Mouse (Mus musculus) intestine, embryonic 15.5 days (tissue): Measurements from ENCODE around the gene Ankle2. TPM values are rescaled to one million over a fixed set of nuclear protein-coding genes. Genes with fewer than 3 reads are reported as not detected.

ENCODE experiments used
- ATAC-seq: fragments of 200-750 bp; cut with Nextera tagmentation; 2 replicates; pipeline ENCODE4 v1.8.0; 2017; ENCODE audit warnings: moderate TSS enrichment, moderate library complexity
- H3K27ac ChIP-seq: fragments of 300-500 bp; sonication (generic); 2 replicates; pipeline ENCODE4 v1.5.1; 2015; ENCODE audit warnings: mild to moderate bottlenecking, inconsistent platforms
- H3K27me3 ChIP-seq: fragments of 300-500 bp; sonication (generic); replicated peaks from 2 replicates; pipeline ENCODE4 v1.6.1; 2015; ENCODE audit warnings: inconsistent platforms
- H3K36me3 ChIP-seq: fragments of 300-500 bp; sonication (generic); 2 replicates; pipeline ENCODE4 v1.6.1; 2015; ENCODE audit warnings: inconsistent platforms
- H3K4me1 ChIP-seq: fragments of 300-500 bp; sonication (generic); replicated peaks from 2 replicates; pipeline ENCODE4 v1.6.1; 2015; ENCODE audit warnings: inconsistent platforms
- H3K4me2 ChIP-seq: fragments of 300-500 bp; sonication (generic); replicated peaks from 2 replicates; pipeline ENCODE4 v1.6.1; 2015; ENCODE audit warnings: mild to moderate bottlenecking, inconsistent platforms
- H3K4me3 ChIP-seq: fragments of 300-500 bp; sonication (generic); replicated peaks from 2 replicates; pipeline ENCODE4 v1.5.1; 2015; ENCODE audit warnings: inconsistent platforms
- H3K9ac ChIP-seq: fragments of 300-500 bp; sonication (generic); 2 replicates; pipeline ENCODE4 v1.6.1; 2015; ENCODE audit warnings: inconsistent platforms
- H3K9me3 ChIP-seq: fragments of 300-500 bp; sonication (generic); 2 replicates; pipeline ENCODE4 v1.6.1; 2016; ENCODE audit warnings: inconsistent platforms
- WGBS: fragments of 180-500 bp; shearing (Covaris S2); methylation state at CpG from one replicate; pipeline ENCODE4 v1.1.7; 2015; 5-methylcytosine and 5-hydroxymethylcytosine counted together
- polyA plus RNA-seq: library from polyadenylated mRNA; unstranded; fragments of >200 nt; fragmentation: Nextera tagmentation; extraction: Ambion mirVana; gene quantifications from 2 replicates; pipeline ENCODE4 v1.2.1, GENCODE M21; 2015

Gene Ankle2
- polyA plus RNA-seq, 1 experiment from 2014 or later: 24.7 TPM

GRCm38 (mm10) chr5:110232346-110232745, 1.5 kb downstream of the Ankle2 start:
- Histone ChIP-seq H3K27me3 (no peaks in the 10 kb centered on the region), H3K9me3 (no peaks in the 10 kb centered on the region), H3K36me3 (peaks cover 16% of the 10 kb centered on the region), H3K4me1 (peaks cover 8% of the 10 kb centered on the region), H3K9ac (no peak overlapping the region), H3K4me2 (no peak overlapping the region), H3K27ac (no peak overlapping the region), H3K4me3 (no peak overlapping the region)
- WGBS: 85% methylated on average over 6 of the region's 6 CpGs
- no peak for ATAC-seq

GRCm38 (mm10) chr5:110244091-110244490, 13.3 kb downstream of the Ankle2 start:
- no peaks in the 10 kb centered on the region for H3K27me3 ChIP-seq
- 87% methylated on average over 2 of the region's 2 CpGs for WGBS
- H3K36me3 ChIP-seq: peaks cover 21% of the 10 kb centered on the region
- H3K4me1 ChIP-seq: no peaks in the 10 kb centered on the region
- no peak overlapping the region for H3K27ac ChIP-seq
- no peak overlapping the region for H3K9ac ChIP-seq
- H3K4me2 ChIP-seq: no peak overlapping the region
- ATAC-seq: no peak
- no peaks in the 10 kb centered on the region for H3K9me3 ChIP-seq
- H3K4me3 ChIP-seq: no peak overlapping the region

- Histone ChIP-seq H3K4me3 (no peak overlapping the region), H3K4me2 (no peak overlapping the region), H3K36me3 (peaks cover 15% of the 10 kb centered on the region), H3K27ac (no peak overlapping the region), H3K27me3 (no peaks in the 10 kb centered on the region), H3K9ac (no peak overlapping the region), H3K4me1 (peaks cover 5% of the 10 kb centered on the region), H3K9me3 (no peaks in the 10 kb centered on the region)
- ATAC-seq: no peak
- WGBS: 75% methylated on average over 4 of the region's 4 CpGs
Observed at GRCm38 (mm10) chr5:110266941-110267340, 36.1 kb downstream of the Ankle2 start.

GRCm38 (mm10) chr5:110269141-110270101, 38.6 kb downstream of the Ankle2 start, which contains the start of gene Pgam5:
Gene Pgam5, minus strand, starts transcription at chr5:110269913.
- Histone ChIP-seq H3K4me1 (peaks cover 5% of the 10 kb centered on the region), H3K27me3 (no peaks in the 10 kb centered on the region)
- WGBS: under 1% methylated on average over 66 of the region's 66 CpGs

GRCm38 (mm10) chr5:110270242-110270641, 39.4 kb downstream of the Ankle2 start:
- peaks cover 5% of the 10 kb centered on the region; the same call in 1 of the 2 replicates for H3K36me3 ChIP-seq
- H3K4me1 ChIP-seq: peaks cover 5% of the 10 kb centered on the region
- H3K27me3 ChIP-seq: no peaks in the 10 kb centered on the region
- no peak overlapping the region for H3K9ac ChIP-seq
- no peak overlapping the region for H3K4me2 ChIP-seq
- WGBS: 93% methylated on average over 6 of the region's 6 CpGs
- no peak overlapping the region for H3K4me3 ChIP-seq
- no peak overlapping the region for H3K27ac ChIP-seq
- no peaks in the 10 kb centered on the region for H3K9me3 ChIP-seq
- ATAC-seq: no peak

More at GRCm38 (mm10) chr5:110269141-110270101, 38.6 kb downstream of the Ankle2 start, which contains the start of gene Pgam5:
- Histone ChIP-seq H3K27ac (peak within 1 kb of the TSS; percentile 67; the same call in 1 of the 2 replicates), H3K9ac (peak within 1 kb of the TSS; percentile 81), H3K9me3 (no peaks in the 10 kb centered on the region), H3K4me2 (peak within 1 kb of the TSS; percentile 83), H3K4me3 (peak within 1 kb of the TSS; percentile 91), H3K36me3 (peaks cover 13% of the 10 kb centered on the region)
- peak; percentile 91 for ATAC-seq

GRCm38 (mm10) chr5:110274147-110274546, 43.3 kb downstream of the Ankle2 start:
- no peak overlapping the region for H3K9ac ChIP-seq
- H3K4me2 ChIP-seq: no peak overlapping the region
- no peak overlapping the region for H3K4me3 ChIP-seq
- no peaks in the 10 kb centered on the region for H3K36me3 ChIP-seq
- no peak for ATAC-seq
- no peaks in the 10 kb centered on the region for H3K9me3 ChIP-seq
- no peak overlapping the region for H3K27ac ChIP-seq
- H3K27me3 ChIP-seq: no peaks in the 10 kb centered on the region
- 85% methylated on average over 4 of the region's 4 CpGs for WGBS
- H3K4me1 ChIP-seq: no peaks in the 10 kb centered on the region

GRCm38 (mm10) chr5:110274846-110275245, 44.0 kb downstream of the Ankle2 start:
- Histone ChIP-seq H3K4me3 (no peak overlapping the region), H3K36me3 (no peaks in the 10 kb centered on the region), H3K27me3 (no peaks in the 10 kb centered on the region), H3K9ac (no peak overlapping the region), H3K27ac (no peak overlapping the region), H3K9me3 (no peaks in the 10 kb centered on the region), H3K4me1 (no peaks in the 10 kb centered on the region), H3K4me2 (no peak overlapping the region)
- WGBS: 59% methylated on average over 2 of the region's 2 CpGs
- ATAC-seq: no peak

GRCm38 (mm10) chr5:110276391-110276790, 45.6 kb downstream of the Ankle2 start:
- Histone ChIP-seq H3K9ac (no peak overlapping the region), H3K4me2 (no peak overlapping the region), H3K27me3 (no peaks in the 10 kb centered on the region), H3K36me3 (no peaks in the 10 kb centered on the region), H3K27ac (no peak overlapping the region), H3K4me1 (no peaks in the 10 kb centered on the region), H3K9me3 (no peaks in the 10 kb centered on the region), H3K4me3 (no peak overlapping the region)
- 86% methylated on average over 2 of the region's 2 CpGs for WGBS
- ATAC-seq: no peak

- WGBS: 90% methylated on average over 1 of the region's 1 CpGs
- H3K27me3 ChIP-seq: no peaks in the 10 kb centered on the region
- H3K4me2 ChIP-seq: no peak overlapping the region
- H3K4me3 ChIP-seq: no peak overlapping the region
- no peaks in the 10 kb centered on the region for H3K9me3 ChIP-seq
- no peak overlapping the region for H3K27ac ChIP-seq
- no peak for ATAC-seq
- no peaks in the 10 kb centered on the region for H3K36me3 ChIP-seq
- H3K9ac ChIP-seq: no peak overlapping the region
- H3K4me1 ChIP-seq: no peaks in the 10 kb centered on the region
Observed at GRCm38 (mm10) chr5:110276910-110277309, 46.1 kb downstream of the Ankle2 start.

GRCm38 (mm10) chr5:110281984-110282383, 51.2 kb downstream of the Ankle2 start:
- Histone ChIP-seq H3K4me2 (no peak overlapping the region), H3K27ac (no peak overlapping the region), H3K4me3 (no peak overlapping the region), H3K9me3 (no peaks in the 10 kb centered on the region), H3K9ac (no peak overlapping the region), H3K36me3 (no peaks in the 10 kb centered on the region), H3K27me3 (no peaks in the 10 kb centered on the region), H3K4me1 (peaks cover 6% of the 10 kb centered on the region; the same call in 1 of the 2 replicates)
- WGBS: 78% methylated on average over 2 of the region's 2 CpGs
- no peak for ATAC-seq

- no peak overlapping the region for H3K4me3 ChIP-seq
- H3K27ac ChIP-seq: no peak overlapping the region
- H3K4me1 ChIP-seq: peaks cover 9% of the 10 kb centered on the region
- no peaks in the 10 kb centered on the region for H3K9me3 ChIP-seq
- 6% methylated on average over 4 of the region's 4 CpGs for WGBS
- no peak for ATAC-seq
- H3K27me3 ChIP-seq: no peaks in the 10 kb centered on the region
- H3K9ac ChIP-seq: no peak overlapping the region
- peak overlapping the region; percentile 98 for H3K4me2 ChIP-seq
- 0 out of 2 replicates have a peak, but pooled peaks cover 3% of the 10 kb centered on the region for H3K36me3 ChIP-seq
Observed at GRCm38 (mm10) chr5:110284536-110284935, 53.7 kb downstream of the Ankle2 start.

GRCm38 (mm10) chr5:110285156-110285555, 54.4 kb downstream of the Ankle2 start:
- no peaks in the 10 kb centered on the region for H3K27me3 ChIP-seq
- H3K9ac ChIP-seq: peak overlapping the region; percentile 61; the same call in 1 of the 2 replicates
- peak overlapping the region; percentile 98 for H3K4me2 ChIP-seq
- H3K4me3 ChIP-seq: peak overlapping the region; percentile 84
- H3K9me3 ChIP-seq: no peaks in the 10 kb centered on the region
- H3K36me3 ChIP-seq: 0 out of 2 replicates have a peak, but pooled peaks cover 3% of the 10 kb centered on the region
- H3K4me1 ChIP-seq: peaks cover 9% of the 10 kb centered on the region
- 3% methylated on average over 15 of the region's 15 CpGs for WGBS
- ATAC-seq: peak; percentile 6; the same call in 1 of the 2 replicates
- H3K27ac ChIP-seq: no peak overlapping the region
